Mouse (Mus musculus) Muller cell, postnatal 12 days (primary cell): Measurements from ENCODE around the gene Dysf.
"Not testable (repeated sequence)": the region's sequence is repeated elsewhere in the genome, so short reads cannot be mapped to it uniquely, and the experiment has no call there.

Experiments used
- DNase-seq: peaks from one replicate; pipeline ENCODE4 v3.0.0-alpha.2; 2015; ENCODE audit errors: inconsistent ontology term

Gene Dysf

GRCm38 (mm10) chr6:84008363-84009171 lies at the start of gene Dysf:
Dysf (plus strand) TSS chr6:84008590.
- DNase-seq: peak; percentile 67

GRCm38 (mm10) chr6:83987642-83988041 lies 20.7 kb upstream of the Dysf start:
- no peak for DNase-seq

- DNase-seq: peak; percentile 70
Measured at GRCm38 (mm10) chr6:84002716-84003115, 5.7 kb upstream of the Dysf start.

- no peak for DNase-seq
Measured at GRCm38 (mm10) chr6:84004295-84004694, 4.1 kb upstream of the Dysf start.

- DNase-seq: peak; percentile 25
Measured at GRCm38 (mm10) chr6:84009172-84009872, 932 bp downstream of the Dysf start.

GRCm38 (mm10) chr6:84009915-84010302 lies 1.5 kb downstream of the Dysf start:
- peak; percentile 18 for DNase-seq

GRCm38 (mm10) chr6:84010303-84011225 lies 2.2 kb downstream of the Dysf start:
- peak; percentile 93 for DNase-seq

GRCm38 (mm10) chr6:84014961-84015683 lies 6.7 kb downstream of the Dysf start:
- DNase-seq: peak; percentile 63

- no peak for DNase-seq
Measured at GRCm38 (mm10) chr6:84016851-84017250, 8.5 kb downstream of the Dysf start.

GRCm38 (mm10) chr6:84017392-84017791 lies 9.0 kb downstream of the Dysf start:
- no peak for DNase-seq

- peak; percentile 76 for DNase-seq
Measured at GRCm38 (mm10) chr6:84018906-84019550, 10.6 kb downstream of the Dysf start.

- no peak for DNase-seq
Measured at GRCm38 (mm10) chr6:84020002-84020401, 11.6 kb downstream of the Dysf start.

- DNase-seq: no peak
Measured at GRCm38 (mm10) chr6:84021990-84022389, 13.6 kb downstream of the Dysf start.

GRCm38 (mm10) chr6:84025636-84026035 lies 17.2 kb downstream of the Dysf start:
- no peak for DNase-seq

- no peak for DNase-seq
Measured at GRCm38 (mm10) chr6:84028791-84029190, 20.4 kb downstream of the Dysf start.

- no peak for DNase-seq
Measured at GRCm38 (mm10) chr6:84029775-84030174, 21.4 kb downstream of the Dysf start.

GRCm38 (mm10) chr6:84032516-84032915 lies 24.1 kb downstream of the Dysf start:
- DNase-seq: not testable (repeated sequence)

GRCm38 (mm10) chr6:84043251-84043940 lies 35.0 kb downstream of the Dysf start:
- DNase-seq: no peak

- no peak for DNase-seq
Measured at GRCm38 (mm10) chr6:84044679-84045078, 36.3 kb downstream of the Dysf start.

GRCm38 (mm10) chr6:84048856-84049255 lies 40.5 kb downstream of the Dysf start:
- DNase-seq: no peak
